Mouse (Mus musculus) midbrain, embryonic 15.5 days (tissue): ENCODE measurements around the gene Max. TPM values are rescaled to one million over a fixed set of nuclear protein-coding genes. Genes with fewer than 3 reads are reported as not detected.

Source experiments
- ATAC-seq: fragments of 200-750 bp; cut with Nextera tagmentation; replicated peaks from 2 replicates; pipeline ENCODE4 v1.8.0; 2017; ENCODE audit warnings: moderate TSS enrichment
- H3K27ac ChIP-seq: fragments of 300-500 bp; sonication (generic); 2 replicates; pipeline ENCODE4 v1.5.1; 2015; ENCODE audit warnings: mild to moderate bottlenecking, inconsistent platforms
- H3K27me3 ChIP-seq: fragments of 300-500 bp; sonication (generic); replicated peaks from 2 replicates; pipeline ENCODE4 v1.6.1; 2015; ENCODE audit warnings: inconsistent platforms
- H3K36me3 ChIP-seq: fragments of 300-500 bp; sonication (generic); replicated peaks from 2 replicates; pipeline ENCODE4 v1.6.1; 2015; ENCODE audit warnings: inconsistent platforms
- H3K4me1 ChIP-seq: fragments of 300-500 bp; sonication (generic); 2 replicates; pipeline ENCODE4 v1.6.1; 2015; ENCODE audit warnings: inconsistent platforms
- H3K4me2 ChIP-seq: fragments of 300-500 bp; sonication (generic); 2 replicates; pipeline ENCODE4 v1.6.1; 2015; ENCODE audit warnings: inconsistent platforms, mild to moderate bottlenecking, moderate library complexity
- H3K4me3 ChIP-seq: fragments of 300-500 bp; sonication (generic); 2 replicates; pipeline ENCODE4 v1.5.1; 2015; ENCODE audit warnings: mild to moderate bottlenecking, inconsistent platforms
- H3K9ac ChIP-seq: fragments of 300-500 bp; sonication (generic); 2 replicates; pipeline ENCODE4 v1.6.1; 2015; ENCODE audit warnings: mild to moderate bottlenecking, inconsistent platforms
- H3K9me3 ChIP-seq: fragments of 300-500 bp; sonication (generic); 2 replicates; pipeline ENCODE4 v1.6.1; 2016; ENCODE audit warnings: inconsistent platforms
- WGBS: fragments of 180-500 bp; shearing (Covaris S2); methylation state at CpG from one replicate; pipeline ENCODE4 v1.1.7; 2015; ENCODE audit warnings: mixed read lengths; 5-methylcytosine and 5-hydroxymethylcytosine counted together
- polyA plus RNA-seq: library from polyadenylated mRNA; unstranded; fragments of >200 nt; fragmentation: Nextera tagmentation; extraction: Ambion mirVana; gene quantifications from 2 replicates; pipeline ENCODE4 v1.2.1, GENCODE M21; 2015

Gene Max
- polyA plus RNA-seq, 1 experiment from 2014 or later, result 20.7 TPM

DNA sequence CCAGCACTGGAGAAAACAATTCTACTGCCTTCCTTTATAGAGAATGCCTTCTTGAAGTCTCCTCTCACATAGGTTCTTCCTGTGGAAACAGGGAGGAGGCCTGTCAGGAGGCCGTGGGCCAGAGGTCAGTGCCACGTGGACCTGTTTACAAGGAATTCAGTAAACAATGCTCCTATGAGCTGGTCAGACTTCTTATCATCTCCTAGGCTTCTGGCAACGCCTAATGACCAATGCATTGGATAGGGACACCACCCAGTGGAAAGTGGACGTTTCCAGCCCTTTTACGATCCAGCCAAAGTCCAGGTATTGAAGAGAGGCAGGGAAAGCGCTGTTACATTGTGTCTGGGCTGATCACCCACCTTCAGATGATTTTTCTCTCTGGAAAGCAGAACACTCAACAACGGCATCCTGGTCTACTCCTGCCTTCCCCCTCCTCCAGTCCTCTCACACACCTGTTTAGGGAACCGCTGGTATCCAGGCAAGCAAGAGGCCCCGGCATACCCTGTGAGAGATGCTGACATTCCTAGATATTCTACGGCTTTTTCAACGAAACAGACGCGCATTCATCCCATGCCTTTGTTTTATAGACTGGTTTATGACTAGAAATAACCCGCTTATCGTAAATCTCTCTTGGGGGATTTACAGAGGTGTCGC, 20.9 kb upstream of the Max start:
- Histone ChIP-seq H3K9me3 (no peaks in the 10 kb centered on the region), H3K4me1 (no peaks in the 10 kb centered on the region), H3K9ac (no peak overlapping the region), H3K27me3 (no peaks in the 10 kb centered on the region), H3K36me3 (no peaks in the 10 kb centered on the region), H3K4me2 (no peak overlapping the region), H3K4me3 (no peak overlapping the region), H3K27ac (no peak overlapping the region)
- WGBS, result 76% methylated on average over 16 of the region's 16 CpGs
- ATAC-seq, result no peak

DNA sequence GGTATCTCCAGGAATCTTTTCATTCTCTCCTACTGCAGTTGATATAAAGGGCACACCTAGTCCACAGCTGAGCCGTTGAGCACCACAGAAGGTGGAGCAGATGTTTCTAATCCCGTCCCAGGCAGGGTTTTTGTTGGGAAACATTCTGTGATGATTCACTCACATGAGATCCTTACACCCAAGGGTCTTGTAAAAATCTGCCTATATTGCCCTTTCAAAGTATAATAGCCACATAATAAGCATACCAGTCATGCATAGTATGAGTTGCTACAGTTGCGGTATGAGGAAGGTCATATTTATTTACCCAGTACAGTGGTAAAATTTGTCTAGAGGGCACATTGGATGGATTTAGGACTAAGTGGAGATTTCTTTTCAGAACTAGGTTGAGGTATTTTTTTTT, 17.5 kb upstream of the Max start:
- no peak overlapping the region for H3K4me2 ChIP-seq
- H3K36me3 ChIP-seq, result no peaks in the 10 kb centered on the region
- H3K27me3 ChIP-seq, result no peaks in the 10 kb centered on the region
- ATAC-seq, result no peak
- no peak overlapping the region for H3K27ac ChIP-seq
- 74% methylated on average over 3 of the region's 3 CpGs for WGBS
- no peaks in the 10 kb centered on the region for H3K4me1 ChIP-seq
- no peaks in the 10 kb centered on the region for H3K9me3 ChIP-seq
- H3K9ac ChIP-seq, result no peak overlapping the region
- no peak overlapping the region for H3K4me3 ChIP-seq

DNA sequence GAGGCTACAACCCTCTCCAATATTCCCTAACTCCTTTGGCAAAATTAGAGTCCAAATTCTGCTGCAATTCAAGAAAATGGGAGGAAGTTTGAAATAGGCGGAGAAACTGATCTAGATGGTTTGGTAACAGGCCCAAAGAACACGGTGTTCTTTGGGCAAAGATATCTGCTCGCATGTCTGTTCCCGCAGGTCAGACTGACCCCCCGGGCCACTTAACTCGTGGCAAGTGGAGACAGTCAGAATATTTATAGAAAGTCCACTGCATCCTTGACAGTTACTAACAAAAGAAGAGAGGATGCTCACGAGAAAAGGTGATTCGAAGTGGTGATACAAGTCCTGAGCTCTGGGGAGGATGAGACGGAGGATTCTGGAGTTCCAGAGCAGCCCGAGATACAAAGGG, 10.7 kb upstream of the Max start:
- Histone ChIP-seq H3K27ac (no peak overlapping the region), H3K36me3 (no peaks in the 10 kb centered on the region), H3K27me3 (no peaks in the 10 kb centered on the region), H3K4me3 (no peak overlapping the region), H3K4me2 (no peak overlapping the region), H3K9ac (no peak overlapping the region), H3K4me1 (no peaks in the 10 kb centered on the region), H3K9me3 (no peaks in the 10 kb centered on the region)
- ATAC-seq, result no peak
- 90% methylated on average over 10 of the region's 10 CpGs for WGBS

DNA sequence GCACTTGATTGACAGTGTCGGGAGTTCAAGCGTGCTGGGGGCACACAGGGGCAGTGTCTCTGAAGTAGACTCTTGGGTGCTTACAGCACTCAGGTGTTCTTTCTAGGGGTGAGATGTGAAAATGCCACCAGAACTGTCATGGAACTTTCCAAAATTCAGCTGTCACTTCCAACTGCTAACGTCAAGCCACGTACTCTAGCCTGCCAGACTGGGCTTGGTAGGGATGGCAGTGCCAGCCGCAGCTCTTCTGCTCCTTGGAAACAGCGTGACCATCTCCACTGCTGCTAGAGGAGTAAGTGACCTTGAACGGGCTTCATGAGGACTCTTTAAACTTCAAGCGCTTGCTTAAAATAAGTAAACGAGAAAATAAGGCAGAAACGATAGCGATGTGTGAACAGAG, 10.2 kb upstream of the Max start:
- H3K9me3 ChIP-seq, result no peaks in the 10 kb centered on the region
- no peaks in the 10 kb centered on the region for H3K4me1 ChIP-seq
- H3K36me3 ChIP-seq, result no peaks in the 10 kb centered on the region
- no peaks in the 10 kb centered on the region for H3K27me3 ChIP-seq
- H3K4me3 ChIP-seq, result no peak overlapping the region
- H3K4me2 ChIP-seq, result no peak overlapping the region
- H3K27ac ChIP-seq, result no peak overlapping the region
- H3K9ac ChIP-seq, result no peak overlapping the region
- no peak for ATAC-seq
- WGBS, result 91% methylated on average over 11 of the region's 11 CpGs

DNA sequence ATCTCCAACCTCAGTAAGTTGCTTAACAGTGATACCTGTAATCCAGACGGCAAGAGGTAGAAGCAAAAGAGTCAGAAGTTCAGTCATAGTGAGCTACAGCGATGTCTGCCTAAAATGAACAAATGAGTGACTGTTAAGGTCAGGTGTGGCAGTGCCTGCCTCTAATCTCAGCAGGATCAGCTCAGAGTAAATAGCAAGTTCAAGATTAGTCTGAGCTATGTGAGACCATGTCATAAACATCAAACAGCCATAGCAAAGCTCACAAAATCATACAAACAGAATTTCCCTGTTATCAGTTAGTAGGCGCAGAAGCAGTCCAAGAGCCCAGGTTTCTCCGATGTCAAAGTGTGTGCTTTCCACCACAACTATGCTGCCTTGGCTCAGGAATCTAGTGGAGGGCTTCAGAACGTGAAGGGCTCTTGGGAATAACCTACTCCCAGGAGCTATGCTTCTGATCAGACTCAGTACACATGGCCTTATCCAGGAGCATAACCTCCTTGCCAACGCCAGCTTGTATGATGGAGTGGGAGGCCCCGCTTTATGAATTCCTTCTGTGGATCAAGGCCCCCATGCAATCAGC, 9.7 kb upstream of the Max start:
- H3K4me1 ChIP-seq, result no peaks in the 10 kb centered on the region
- H3K9me3 ChIP-seq, result no peaks in the 10 kb centered on the region
- H3K27ac ChIP-seq, result no peak overlapping the region
- H3K9ac ChIP-seq, result no peak overlapping the region
- H3K4me3 ChIP-seq, result no peak overlapping the region
- no peaks in the 10 kb centered on the region for H3K27me3 ChIP-seq
- H3K4me2 ChIP-seq, result no peak overlapping the region
- no peak for ATAC-seq
- 88% methylated on average over 7 of the region's 7 CpGs for WGBS
- H3K36me3 ChIP-seq, result no peaks in the 10 kb centered on the region

DNA sequence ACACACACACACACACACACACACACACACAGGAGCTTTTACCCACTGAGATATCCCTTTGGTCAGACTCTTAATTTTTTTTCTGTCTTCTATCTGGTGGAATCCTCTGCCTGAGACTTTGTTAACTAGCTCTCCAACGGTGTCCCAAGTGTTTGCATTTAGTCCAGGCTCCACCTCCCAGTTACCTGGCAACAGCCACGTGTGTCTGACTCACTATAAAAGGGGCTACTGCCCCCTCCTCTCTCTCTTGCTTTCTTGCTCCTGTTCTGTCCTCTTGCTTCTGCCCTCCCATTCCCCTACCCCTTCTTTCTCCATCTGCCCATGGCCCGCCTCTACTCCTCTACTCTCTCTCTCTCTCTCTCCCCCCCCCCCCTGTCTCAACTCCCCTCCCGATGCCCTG, 3.9 kb upstream of the Max start:
- H3K27ac ChIP-seq, result no peak overlapping the region
- no peaks in the 10 kb centered on the region for H3K36me3 ChIP-seq
- no peak overlapping the region for H3K4me3 ChIP-seq
- H3K4me2 ChIP-seq, result 0 out of 2 replicates have a peak overlapping the region, but pooled peaks have one; percentile 4
- H3K9ac ChIP-seq, result no peak overlapping the region
- peaks cover 10% of the 10 kb centered on the region for H3K4me1 ChIP-seq
- ATAC-seq, result no peak
- no peaks in the 10 kb centered on the region for H3K27me3 ChIP-seq
- WGBS, result 6% methylated on average over 4 of the region's 4 CpGs
- H3K9me3 ChIP-seq, result no peaks in the 10 kb centered on the region

DNA sequence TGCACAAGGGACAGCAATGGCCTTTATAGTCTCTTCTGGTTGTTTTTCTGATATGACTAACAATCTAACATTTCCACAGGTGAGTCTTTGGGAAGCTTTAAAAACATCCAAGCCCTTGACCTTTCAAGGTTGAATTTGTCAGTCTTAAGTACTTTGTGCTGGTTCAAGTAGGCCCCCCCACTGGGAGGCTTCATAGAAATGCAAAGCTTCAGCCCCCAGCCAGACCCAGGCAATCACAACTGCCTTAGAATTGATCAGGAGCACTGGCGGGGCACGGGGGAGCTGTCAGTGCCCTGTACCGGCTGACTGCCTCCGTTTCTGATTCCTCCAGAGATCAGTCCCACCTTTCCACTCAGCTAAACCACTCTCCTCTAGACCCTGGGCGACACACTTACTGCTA, 3.1 kb upstream of the Max start:
- no peak for ATAC-seq
- H3K9me3 ChIP-seq, result no peaks in the 10 kb centered on the region
- no peak overlapping the region for H3K4me2 ChIP-seq
- no peak overlapping the region for H3K27ac ChIP-seq
- H3K9ac ChIP-seq, result no peak overlapping the region
- H3K36me3 ChIP-seq, result no peaks in the 10 kb centered on the region
- no peaks in the 10 kb centered on the region for H3K27me3 ChIP-seq
- H3K4me1 ChIP-seq, result peaks cover 17% of the 10 kb centered on the region
- H3K4me3 ChIP-seq, result no peak overlapping the region
- WGBS, result 13% methylated on average over 5 of the region's 5 CpGs

DNA sequence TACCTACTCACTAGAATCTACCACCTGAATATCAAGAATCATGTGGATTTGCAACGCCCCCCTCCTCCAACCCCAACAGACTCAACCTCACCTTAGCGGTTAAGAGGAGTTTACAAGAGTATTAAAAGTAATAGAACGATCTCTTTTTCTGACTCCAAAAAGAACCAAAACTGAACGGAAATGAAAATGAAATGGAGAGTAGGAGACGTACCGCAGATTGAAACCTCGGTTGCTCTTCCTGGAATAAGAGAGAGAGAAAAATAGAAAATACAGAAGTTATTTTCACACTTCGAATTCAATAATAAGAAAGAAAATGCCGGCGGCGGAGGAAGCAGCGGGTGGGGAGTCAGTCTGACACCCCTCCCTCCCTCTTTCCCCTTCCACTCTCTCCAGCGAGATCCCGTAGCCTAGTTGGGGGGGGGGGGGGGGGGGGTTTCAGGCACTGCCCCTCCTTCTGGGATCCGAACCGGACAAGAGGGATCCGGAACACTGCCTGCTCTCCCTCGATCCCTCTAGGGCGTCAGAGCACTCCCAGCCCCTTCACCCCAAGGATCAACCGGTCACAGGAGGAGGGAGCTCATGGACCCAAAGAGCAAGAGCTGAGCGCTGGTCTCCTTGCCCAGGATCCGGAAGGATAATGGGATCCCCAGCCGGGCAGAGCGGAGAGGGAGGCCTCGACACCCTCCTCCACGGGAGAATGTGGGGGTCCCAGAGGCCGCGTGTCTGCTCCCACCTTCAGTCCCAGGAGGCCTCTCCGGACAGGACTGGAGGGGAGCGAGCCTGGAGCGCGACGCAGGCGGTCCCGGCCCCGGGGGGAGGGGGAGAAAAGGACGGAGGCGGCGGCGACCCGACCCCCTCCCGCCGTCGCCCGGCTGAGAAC, 709 bp downstream of the Max start:
- Histone ChIP-seq H3K9me3 (no peaks in the 10 kb centered on the region), H3K27ac (peak overlapping the region; percentile 77), H3K27me3 (no peaks in the 10 kb centered on the region), H3K36me3 (peaks cover 3% of the 10 kb centered on the region; the same call in 1 of the 2 replicates), H3K4me2 (peak overlapping the region; percentile 86), H3K4me1 (peaks cover 18% of the 10 kb centered on the region), H3K9ac (peak overlapping the region; percentile 74), H3K4me3 (peak overlapping the region; percentile 89)
- peak; percentile 48 for ATAC-seq
- WGBS, result 7% methylated on average over 40 of the region's 45 CpGs

DNA sequence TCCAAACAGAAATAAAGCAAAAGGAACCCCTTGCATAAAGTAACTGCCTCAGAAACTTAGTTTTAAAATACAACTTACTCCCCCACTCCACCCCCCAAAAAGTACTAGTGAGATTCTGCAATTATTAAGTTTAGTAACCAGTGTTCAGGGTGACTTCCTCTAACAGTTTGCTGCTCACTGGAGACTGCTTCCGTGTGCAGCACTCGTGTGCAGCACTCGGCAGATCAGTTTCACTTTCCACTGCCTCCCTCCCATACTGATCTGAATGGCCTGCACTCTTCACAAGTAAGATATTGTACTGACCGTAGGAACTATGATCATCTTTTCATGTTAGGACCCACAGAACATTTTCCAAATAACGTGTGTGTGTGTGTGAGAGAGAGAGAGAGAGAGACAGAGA, 4.3 kb downstream of the Max start:
- 85% methylated on average over 5 of the region's 5 CpGs for WGBS
- no peak for ATAC-seq

DNA sequence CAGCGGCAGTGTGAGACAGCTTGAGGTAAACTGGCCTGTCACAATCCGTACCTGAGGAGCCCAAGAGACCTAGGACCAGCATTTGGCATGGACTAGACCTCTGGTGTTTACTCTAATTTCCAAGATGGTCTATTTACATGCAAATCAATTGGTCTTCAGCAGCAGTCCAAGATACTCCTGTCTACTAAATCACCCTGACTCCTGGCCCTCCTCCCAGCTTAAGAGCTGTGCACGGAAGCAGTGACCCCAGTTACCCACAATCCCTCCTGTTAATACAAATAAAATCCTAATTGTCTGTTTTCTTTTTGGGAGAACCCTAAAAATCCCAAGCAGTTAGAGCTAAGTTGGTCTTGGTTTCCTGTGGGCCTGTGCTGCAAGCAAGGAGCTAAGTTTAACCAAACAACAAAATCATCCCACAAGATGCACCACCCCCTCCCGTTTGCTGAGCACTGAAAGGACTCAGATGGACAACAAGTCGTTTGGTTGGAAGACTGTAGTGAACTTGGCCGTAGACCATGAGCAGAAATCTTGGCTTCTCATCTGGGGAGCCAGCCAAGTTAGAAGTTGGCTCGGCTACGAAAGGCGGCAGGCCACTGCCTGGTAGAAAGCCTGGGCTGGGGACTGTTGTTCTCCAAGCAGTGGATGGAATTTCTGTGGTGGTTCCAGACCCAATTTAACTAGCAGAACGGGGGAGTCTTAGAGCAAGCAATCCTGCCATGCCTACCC, 7.1 kb downstream of the Max start:
- no peaks in the 10 kb centered on the region for H3K27me3 ChIP-seq
- H3K27ac ChIP-seq, result no peak overlapping the region
- H3K4me1 ChIP-seq, result no peaks in the 10 kb centered on the region; the same call in 1 of the 2 replicates
- H3K9ac ChIP-seq, result no peak overlapping the region
- no peaks in the 10 kb centered on the region for H3K9me3 ChIP-seq
- ATAC-seq, result peak; percentile 56; the same call in 1 of the 2 replicates
- WGBS, result 80% methylated on average over 10 of the region's 10 CpGs
- peaks cover 32% of the 10 kb centered on the region for H3K36me3 ChIP-seq
- H3K4me2 ChIP-seq, result no peak overlapping the region
- H3K4me3 ChIP-seq, result no peak overlapping the region

More for the DNA sequence above, 4.3 kb downstream of the Max start:
- Histone ChIP-seq H3K9me3 (no peaks in the 10 kb centered on the region), H3K27me3 (no peaks in the 10 kb centered on the region), H3K4me1 (peaks cover 13% of the 10 kb centered on the region), H3K9ac (no peak overlapping the region), H3K4me2 (no peak overlapping the region), H3K27ac (no peak overlapping the region), H3K4me3 (no peak overlapping the region), H3K36me3 (peaks cover 13% of the 10 kb centered on the region; the same call in 1 of the 2 replicates)

DNA sequence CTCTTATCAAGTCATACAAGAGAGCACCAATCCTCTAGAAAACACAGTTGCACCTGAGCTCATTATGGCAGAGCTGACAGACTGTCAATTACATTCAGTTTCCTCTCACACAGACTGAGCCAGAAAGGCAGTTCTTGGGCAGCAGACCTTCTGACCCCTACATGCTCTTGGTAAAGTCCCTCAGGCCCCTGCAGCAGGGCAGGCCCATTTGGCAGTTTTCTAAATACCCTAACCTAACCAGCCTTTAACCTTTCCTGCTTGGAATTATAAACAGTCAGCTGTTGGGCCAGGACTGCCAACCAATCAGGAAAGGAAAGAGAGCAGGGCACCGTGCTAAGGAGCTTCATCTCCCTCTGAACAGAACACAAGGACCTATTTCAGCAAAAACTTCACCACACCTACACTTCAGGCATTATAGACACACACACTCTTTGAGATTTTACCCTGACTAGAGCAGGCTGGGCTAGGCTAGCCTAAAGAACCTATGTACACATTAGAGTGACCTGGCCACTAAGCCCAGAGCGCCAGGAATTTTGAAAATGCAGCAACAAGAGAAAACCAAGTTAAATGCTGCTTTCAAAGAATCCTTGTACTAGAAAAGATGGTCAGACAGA, 8.1 kb downstream of the Max start:
- Histone ChIP-seq H3K4me3 (no peak overlapping the region), H3K9ac (no peak overlapping the region), H3K4me1 (no peaks in the 10 kb centered on the region), H3K27ac (no peak overlapping the region), H3K36me3 (peaks cover 41% of the 10 kb centered on the region), H3K27me3 (no peaks in the 10 kb centered on the region), H3K4me2 (no peak overlapping the region), H3K9me3 (no peaks in the 10 kb centered on the region)
- ATAC-seq, result no peak
- WGBS, result 90% methylated on average over 2 of the region's 2 CpGs

DNA sequence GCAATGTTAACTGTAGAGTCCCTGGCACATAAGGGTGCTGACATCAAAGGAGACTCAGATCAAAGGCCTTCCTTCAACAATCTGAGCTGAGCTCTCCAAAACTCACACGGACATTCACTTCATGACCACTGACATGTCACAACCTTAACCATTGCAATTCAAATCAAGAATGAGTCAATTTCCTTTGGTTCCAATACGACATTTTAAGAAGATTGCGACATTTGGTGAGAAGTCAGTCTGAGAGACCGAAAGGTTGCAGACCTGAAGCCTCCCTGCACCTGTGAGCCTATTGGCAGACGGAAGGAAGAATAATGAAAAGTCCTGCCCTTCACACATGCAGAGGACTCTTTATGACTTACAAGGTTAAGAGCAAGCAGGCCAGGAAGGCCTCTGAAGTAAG, 11.7 kb downstream of the Max start:
- H3K27ac ChIP-seq, result no peak overlapping the region
- no peaks in the 10 kb centered on the region for H3K9me3 ChIP-seq
- H3K4me3 ChIP-seq, result no peak overlapping the region
- no peak for ATAC-seq
- no peaks in the 10 kb centered on the region for H3K27me3 ChIP-seq
- H3K36me3 ChIP-seq, result peaks cover 57% of the 10 kb centered on the region
- no peak overlapping the region for H3K9ac ChIP-seq
- no peak overlapping the region for H3K4me2 ChIP-seq
- no peaks in the 10 kb centered on the region for H3K4me1 ChIP-seq
- 87% methylated on average over 5 of the region's 5 CpGs for whole genome bisulfite sequencing
